Mouse (Mus musculus) cerebellum, adult 8-10 months (tissue): ENCODE results near the gene Coro6.

ENCODE experiments used
- DNase-seq: peaks from one replicate; pipeline ENCODE4 v3.0.0; 2022

Gene Coro6

DNA sequence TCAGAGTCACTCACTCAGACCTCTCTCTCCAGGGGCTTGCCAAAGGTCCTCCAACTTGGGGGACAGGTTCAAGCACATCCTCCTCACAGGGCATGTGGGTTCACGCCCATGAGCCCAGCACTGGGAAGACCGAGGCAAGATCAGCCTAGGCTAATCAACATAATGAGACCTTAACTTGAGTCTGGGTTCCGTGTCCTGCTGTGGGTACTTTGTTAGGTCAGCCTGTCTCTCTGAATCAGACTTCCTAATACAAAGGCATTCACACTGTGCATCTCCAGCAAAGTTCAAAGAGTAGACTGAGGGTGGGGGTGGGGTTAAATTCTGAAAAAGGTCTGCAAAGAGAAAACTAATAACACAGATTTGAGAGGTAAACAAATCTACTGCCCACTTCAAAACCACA, 2.9 kb downstream of the Coro6 start:
- no peak for DNase-seq

DNA sequence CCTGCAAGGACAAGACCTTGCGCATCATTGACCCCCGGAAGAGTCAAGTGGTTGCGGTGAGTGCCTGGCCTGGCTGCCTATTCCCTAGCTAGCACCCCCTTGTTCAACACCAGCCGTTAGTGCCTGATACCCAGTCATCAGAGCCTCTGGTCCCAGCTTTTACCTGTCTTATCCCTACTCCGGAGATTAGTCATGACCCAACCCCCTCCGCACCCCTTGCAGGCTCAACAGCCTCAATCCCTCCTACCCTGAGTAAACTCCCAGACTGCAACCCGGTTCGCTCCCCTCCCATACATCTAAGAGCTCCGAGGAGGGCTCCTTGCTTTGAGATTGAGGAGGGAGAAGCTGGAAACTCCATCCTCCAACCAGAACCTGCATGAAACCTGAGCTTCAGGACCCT, 4.3 kb downstream of the Coro6 start:
- DNase-seq = no peak

DNA sequence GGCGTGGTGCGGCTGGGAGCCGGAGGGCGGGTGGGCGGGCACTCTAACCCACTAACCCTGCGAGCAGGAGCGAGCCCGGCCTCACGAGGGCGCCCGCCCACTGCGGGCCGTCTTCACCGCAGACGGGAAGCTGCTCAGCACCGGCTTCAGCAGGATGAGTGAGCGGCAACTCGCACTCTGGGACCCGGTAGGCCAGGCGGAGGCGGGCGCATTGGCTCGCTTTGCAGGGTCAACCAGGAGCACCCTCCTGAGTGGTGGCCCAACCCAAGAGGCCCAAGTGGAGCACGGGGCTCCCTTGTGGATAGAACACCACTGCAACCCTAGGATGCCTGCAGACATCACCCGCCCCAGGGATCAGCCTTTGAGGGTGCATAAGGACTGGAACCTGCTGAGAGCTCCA, 4.9 kb downstream of the Coro6 start:
- DNase-seq = no peak

DNA sequence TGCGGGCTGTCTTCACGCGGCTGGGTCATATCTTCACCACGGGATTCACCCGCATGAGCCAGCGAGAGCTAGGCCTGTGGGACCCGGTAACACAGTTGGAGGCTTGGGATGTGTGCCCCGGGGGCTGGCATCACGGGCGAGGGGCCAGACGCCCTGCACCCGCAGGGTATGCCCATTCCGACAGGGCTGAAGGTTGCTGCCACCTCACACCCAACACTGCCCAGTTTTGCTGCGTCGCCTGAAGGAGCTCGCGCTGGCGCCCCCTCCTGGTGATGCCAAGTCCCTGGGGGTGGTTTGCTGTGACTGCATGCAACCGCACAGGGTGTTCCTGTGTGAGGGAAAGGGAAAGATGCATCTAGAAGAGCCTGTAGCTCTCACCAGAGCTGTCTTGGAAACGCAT, 5.6 kb downstream of the Coro6 start:
- DNase-seq = peak; percentile 81

DNA sequence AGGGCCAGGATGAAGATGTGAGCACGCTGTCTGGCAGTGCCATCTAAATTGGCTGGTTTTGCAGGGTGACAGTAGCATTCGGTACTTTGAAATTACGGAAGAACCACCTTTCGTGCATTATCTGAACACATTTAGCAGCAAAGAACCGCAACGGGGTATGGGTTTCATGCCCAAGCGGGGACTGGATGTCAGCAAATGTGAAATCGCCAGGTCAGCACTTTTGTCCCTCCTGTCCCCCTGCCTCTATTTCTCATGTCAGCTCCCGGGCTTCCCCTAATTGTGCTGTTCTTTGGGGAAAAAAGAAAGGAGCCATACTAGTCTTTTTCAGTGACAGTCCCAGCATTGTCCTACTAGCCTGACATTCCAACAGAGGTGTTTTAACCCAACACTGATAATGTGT, 6.2 kb downstream of the Coro6 start:
- no peak for DNase-seq

DNA sequence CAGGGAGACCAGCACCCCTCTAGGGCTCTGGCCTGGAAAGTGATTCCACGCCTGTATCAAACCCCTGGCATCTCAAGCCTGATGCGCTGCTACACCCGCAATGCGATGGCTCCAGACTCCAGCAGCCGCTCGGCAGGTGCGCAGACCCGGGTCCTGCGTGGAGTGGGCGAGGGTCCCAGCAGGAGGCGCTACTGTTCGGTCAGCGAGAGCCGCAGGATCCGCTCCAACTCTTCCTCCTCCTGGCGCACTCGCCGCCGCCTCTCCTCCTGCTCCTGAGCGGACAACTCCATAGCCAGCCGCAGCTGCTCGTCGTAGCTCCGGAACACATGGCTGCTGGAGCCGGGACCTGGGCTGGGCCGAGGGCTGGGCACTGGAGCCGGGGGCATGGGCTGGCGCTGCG, 9.2 kb downstream of the Coro6 start:
- no peak for DNase-seq

DNA sequence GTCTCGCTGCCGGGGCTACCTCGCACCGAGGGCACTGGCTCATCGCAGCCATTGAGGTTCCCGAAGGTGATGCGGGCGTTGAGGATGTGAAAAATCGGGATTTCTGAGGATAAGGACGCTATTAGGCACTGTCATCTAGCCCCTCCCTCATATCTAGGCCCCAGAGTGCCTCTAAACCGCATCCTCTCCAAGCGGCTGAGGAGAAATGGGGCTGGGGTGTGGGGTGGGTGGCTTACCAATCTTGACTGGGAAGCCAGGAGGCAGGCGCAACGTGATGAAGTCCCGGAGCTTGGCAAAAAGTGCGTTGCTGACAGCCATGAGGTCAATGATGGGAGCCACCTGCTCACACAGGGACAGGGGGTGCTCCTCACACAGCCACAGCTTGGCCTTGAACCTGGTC, 10.6 kb downstream of the Coro6 start:
- DNase-seq = no peak

DNA sequence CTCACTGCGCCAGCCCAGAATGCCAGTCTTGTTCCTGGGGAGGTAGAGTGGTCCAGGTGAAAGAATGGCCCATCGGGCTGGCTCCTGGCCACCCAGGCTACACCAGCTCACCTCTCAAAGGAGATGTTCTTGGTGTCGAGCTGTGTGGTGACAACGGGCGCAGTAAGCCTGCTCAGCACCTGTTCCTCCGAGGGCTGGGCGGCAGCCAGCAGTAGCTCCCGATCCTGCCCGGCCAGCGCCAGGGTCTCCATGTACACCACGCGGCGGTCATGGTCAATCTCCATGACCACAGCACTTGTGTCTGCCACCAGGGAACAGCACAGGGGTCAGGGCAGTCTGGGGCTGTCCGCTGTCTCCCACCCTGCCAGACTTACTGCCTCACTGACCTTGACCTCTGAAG, 14.0 kb downstream of the Coro6 start:
- DNase-seq = no peak

DNA sequence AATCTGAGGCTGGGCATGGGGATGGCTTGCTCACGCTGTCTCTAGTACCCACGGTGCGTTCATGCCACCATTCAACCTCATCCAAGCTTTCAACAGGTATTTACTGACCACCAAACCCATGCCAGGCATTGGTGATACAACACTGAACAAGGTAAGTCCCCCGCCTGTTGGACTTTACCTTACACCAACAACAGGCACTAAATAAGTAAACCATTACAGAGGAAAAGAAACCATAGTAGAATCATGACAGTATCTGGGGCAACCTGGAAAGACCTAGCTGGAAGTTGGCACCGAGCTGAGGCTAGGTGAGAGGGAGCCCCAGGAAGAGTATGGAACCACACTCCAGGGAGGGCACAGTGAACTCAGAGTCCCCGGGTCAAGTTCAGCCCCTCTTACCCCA, 14.7 kb downstream of the Coro6 start:
- DNase-seq = no peak

DNA sequence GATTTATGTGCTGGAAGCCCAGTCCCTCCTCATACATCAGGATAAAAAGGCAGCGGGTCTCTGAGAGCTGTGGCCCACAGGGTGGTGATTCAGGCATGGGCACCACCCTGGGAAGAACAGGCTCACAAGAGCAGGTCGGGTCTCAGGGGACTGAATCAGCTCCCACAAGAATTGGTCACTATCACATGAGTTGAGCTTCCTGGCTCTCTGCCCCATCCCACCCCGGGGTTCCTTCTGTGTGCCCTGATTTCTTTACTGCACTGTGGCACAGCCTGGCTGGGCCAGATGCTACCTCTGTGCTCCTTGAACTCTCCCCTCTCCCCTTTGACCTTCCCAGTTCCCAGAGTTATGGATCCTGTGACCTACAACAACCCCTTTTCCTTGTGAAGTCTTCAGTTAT, 20.8 kb downstream of the Coro6 start:
- no peak for DNase-seq

DNA sequence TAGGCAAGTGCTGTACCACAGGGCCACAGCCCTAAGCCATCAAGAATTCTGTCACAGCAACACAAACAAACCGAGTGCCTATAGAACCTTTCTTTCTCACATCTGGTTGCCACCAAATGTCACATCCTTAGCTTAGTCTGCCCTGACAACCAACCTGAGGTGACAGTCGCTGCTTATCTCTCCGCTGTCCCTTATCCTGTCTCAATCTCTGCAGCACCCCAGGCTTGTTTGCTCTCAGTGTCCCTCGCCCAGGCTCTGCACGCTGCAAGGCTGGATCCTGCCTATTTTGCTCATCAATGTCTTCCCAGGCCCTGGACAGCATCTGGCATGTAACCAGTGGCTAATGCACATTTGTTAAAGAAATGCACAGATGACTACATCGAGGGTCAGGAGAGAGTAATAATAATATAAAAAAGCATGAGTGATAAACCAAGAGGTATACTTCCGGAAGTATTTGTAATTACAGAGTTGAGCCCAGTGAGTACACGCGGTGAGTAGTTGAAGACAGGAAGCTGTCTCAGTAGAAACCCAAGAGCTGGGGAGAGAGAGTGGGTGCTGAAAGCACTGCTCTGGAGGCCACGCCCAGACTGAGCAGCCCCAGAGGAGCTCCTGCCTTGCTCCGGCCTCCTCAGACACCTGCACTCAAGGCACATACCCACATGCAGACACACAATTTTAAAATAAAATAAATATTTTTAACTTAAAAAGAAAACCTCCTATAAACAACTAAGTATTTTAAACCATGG, 21.5 kb downstream of the Coro6 start:
- DNase-seq = no peak

DNA sequence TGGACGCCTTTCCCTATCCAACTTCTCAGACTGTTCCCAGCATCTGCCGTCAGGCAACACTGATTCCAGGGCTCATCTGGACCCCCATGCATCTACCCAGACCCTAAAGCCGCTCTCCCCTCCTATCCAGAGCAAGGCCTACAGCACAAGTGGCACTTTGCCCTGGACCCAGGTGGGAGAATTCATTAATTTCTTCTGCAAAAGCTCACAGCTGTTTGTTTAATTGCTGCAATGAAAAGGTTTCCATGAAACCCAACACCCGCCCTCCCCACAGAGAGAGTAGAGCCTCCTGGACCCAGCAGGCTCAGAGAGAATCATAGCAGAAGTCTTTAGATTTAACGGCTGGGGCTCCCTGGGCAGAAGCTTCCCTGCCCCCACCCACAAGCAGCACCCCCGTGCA, 23.0 kb downstream of the Coro6 start:
- no peak for DNase-seq

DNA sequence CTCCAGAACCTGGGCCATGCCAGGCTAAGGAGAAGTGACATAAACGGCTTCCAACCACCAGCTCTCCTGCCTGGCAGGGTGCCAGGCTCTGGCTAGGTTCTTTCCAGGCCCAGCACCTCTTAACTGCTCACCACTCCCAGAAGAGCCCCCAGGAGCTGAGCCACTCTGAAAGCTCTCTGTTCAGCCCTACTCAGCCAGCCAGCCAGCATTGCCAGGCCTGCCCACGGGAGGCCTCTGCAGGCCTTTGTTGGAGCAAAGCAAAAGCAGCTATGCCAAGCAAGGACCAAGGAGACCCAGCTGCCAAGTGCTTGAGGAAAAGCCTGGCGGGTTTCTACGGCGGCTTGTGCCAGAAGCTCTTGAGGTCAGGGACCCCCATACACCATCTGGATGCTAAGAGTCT, 24.6 kb downstream of the Coro6 start:
- peak; percentile 60 for DNase-seq

DNA sequence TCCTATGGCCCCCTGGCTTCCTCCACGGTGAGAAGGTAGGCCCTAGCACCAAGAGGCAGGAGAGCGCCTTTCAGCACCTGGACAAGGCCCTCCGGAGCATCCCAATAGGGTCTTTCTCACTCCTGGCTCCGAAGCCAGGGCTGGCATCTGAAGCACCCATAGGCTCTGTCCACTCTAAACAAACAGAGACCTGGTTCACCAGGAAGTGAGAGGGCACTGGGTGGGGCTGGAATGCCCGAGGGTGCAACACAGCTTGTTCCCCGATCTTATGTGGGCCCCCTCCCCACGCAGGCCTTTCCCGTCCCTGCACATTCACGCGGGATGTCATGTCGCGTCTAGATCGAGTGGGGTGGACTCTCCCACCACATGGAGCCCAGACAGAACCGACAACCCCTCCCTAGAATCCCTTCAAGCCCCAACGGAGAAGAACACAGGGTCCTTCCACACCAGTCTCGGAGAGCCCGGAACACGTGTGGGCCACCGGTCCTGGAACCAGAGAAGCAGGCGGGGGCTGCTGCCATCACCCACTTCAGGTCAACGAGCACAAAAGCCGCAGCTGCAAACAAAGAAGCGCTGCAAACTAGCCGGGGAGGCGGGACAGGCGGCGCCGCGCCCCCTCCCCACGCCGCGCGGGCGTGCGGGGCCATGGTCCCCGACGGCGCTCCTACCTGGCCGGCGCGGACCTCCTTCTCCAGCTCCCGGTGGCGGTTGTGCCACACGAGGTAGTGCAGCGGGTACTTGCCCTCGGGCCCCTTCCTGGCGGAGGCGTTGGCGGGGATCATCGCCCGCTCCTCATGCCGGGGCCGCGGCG, 26.8 kb downstream of the Coro6 start:
- DNase-seq = peak; percentile 55

DNA sequence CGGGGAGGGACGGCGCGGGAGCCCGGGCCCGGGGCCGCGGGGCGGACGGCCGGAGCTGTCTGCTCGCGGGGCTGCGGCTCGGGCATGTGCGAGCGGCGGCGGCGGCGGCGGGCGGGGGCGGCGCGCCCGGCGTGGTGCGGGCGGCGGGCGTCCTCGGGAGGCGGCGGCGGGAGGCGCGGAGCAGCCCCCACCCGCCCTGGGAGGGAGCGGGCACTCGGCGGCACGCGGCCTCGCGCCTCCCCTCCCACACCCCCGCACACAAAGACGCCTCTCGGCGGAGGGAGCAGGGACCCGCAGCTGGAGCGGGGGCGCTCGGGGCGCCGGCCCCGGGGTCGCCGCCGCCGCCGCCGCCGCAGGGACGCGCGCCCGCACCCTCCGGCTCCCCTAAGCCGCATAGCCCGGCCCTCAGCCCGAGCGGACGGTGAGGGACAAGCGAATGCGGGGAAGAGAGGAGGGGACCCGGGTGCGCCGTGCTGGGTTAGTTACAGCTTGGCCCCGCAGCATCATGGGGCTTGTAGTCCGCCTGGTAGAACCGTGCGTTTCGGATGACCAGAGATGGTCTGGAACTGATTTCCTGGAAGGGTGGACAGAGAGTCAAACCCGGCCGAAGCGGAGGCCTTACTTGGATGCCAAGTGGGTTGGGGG, 27.5 kb downstream of the Coro6 start, which contains the start of gene Ankrd13b:
Ankrd13b (minus strand) TSS at position 88 of the 645 bp plus-strand sequence.
- peak; percentile 84 for DNase-seq

DNA sequence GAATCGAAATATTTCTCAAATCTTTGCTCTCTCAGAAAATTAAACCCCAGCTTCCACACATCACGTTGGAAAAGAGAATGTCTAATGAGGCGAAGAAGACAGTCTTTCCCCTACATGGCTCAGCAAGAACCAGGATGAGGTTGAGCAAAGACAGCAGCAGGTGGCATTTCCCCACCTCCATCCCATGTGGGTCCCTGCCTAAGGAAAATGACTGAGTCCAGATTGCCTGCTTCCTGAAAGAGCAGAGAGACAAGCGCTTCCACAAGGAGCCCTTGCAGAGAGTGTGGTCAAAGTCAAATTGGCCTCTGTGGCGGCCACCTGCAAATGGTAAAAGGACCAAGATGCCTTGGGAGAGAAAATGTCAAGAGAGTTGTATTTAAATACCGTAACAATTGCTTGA, 28.2 kb downstream of the Coro6 start:
- DNase-seq = no peak

DNA sequence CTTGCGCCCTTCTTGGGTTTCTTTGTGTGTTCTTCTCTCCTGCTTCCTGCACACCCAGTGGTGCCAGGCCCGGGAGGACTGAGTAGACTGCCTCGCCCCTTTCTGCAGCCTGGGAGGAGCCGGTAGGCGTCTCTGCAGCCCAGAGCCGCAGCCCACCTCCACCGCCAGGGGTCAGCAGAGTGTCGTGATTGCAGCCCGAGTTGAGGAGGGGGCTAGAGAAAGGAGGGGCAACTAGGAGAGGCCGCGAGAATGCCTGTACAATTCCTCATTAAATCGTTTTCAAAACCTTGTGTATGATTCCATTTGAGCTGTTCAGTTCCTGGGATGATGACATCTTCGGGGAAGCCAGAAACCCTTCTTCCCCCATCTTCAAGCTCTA, 28.9 kb downstream of the Coro6 start:
- DNase-seq = peak; percentile 85

DNA sequence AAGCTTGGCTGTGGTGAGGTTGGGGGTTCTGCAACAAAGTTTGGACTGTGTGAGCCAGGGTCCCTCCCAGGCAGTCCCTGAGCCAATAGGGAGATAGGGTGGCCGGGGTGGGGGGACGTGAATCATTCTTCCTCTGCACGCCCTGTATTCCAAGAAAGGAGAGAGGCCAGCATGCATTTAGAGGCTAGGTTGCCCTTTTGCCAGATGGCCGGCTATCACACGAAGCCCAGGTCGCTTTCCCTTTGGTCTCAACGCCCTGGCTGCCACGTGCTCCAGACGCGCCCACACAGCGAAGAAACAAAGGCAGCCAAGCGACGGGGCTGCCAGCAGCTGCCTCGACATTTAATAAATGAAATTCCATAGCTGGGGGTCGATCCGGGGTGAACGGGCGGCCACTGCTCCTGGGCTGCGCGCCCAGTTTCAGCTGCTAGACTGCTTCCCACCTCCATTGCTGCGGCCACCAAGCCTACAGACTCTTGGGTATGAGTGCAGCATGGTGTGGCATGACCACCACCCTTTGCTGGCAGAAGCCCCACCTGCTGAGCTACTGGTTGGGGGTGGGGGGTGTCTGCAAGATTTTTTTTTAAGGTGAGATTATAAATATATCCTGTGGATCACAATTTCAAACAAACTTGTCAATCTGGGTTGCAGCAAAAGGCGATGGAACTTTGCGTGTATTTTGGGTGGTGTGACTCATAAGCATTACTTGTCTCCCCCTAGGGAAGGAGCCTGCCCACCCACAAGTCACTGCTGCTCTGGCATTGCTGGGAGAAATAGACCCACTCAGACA, 29.5 kb downstream of the Coro6 start:
- peak; percentile 57 for DNase-seq

DNA sequence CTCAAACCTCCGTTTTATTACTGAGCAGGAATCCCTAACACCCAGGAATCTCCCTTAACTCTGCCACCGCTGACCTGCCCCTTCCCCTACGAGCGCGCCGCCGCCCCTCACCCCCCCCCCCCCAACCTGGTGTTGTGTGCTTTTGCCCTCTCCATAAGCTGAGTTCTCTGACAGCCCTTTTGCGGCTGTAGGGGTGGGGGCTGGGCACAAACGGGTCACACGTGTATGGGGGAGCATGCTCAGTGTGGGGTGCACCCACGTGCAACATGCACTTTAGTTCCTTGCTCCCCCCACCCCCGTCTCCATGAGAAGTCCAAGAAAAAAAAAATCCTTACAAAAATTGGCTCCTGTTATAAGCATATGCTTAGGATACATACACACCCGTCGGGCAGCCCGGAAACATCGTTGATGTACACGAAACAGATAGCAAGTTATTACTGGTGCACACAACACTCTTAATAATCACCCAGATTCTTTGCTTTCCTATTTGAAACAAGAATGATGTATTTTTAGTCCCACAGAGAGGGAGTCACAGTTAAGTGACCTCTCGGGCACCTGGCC, 30.2 kb downstream of the Coro6 start:
- DNase-seq = no peak

DNA sequence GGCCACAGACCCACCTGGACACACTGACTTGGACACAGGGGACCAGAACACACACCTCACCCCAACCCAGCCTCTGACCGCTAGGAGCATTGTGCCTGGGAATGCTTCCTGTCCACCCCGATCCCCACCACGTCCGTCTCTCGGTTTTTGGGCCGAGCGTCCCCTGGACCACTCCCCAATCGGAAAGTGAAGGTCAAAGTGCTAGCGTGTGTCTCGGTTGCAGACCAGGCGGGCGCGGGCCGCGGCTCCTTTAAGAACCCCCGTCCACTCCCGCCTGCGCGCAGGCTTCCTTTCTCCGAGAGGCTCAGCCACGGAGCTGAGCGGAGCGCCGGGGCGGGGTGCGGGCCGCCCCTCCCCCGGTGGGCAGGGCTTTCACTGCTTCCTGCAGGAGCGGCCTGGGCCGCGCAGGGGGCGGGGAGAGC, 30.7 kb downstream of the Coro6 start:
- DNase-seq = peak; percentile 90

DNA sequence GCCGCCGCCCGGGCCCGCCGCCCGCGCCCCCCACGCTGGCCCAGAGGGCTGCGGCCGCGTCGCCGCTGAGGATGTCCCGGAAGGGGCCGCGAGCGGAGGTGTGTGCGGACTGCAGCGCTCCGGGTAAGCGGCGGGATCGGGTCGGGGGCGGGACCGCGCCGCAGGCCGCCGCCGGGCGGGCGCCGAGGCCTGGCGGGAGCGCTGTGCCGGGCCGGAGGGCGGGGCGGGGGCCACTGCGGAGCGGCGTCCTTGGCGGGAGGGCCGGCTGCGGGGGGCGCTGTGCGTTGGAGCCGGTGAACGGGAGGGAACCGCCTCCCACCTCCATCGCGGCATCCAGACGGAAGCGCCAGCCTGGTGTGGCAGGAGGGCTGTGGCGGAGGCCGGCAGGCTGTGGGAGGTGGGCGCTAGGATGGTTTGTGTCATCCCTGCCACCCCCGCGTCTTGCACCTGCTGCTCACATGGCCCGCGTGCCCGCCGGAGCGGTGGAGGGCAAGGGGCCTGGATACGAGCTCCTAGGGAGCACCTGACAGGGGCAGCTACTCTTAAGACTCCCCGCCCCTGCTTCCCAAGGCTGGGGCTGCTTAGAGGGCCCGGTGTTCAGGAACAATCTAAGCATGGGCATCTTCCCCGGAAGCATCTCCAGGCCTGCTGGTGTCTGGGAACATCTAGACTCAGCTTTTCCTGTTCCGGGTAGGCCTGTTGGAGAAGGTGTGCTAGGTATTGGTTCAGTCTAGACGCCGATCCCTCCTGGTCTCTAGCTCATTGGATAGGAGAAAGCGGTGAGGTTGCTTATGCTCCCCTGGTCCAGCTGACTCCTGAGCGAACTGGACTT, 31.5 kb downstream of the Coro6 start, which contains the start of gene Git1:
Git1 (plus strand) TSS at position 51 of the 832 bp plus-strand sequence.
- peak; percentile 59 for DNase-seq

DNA sequence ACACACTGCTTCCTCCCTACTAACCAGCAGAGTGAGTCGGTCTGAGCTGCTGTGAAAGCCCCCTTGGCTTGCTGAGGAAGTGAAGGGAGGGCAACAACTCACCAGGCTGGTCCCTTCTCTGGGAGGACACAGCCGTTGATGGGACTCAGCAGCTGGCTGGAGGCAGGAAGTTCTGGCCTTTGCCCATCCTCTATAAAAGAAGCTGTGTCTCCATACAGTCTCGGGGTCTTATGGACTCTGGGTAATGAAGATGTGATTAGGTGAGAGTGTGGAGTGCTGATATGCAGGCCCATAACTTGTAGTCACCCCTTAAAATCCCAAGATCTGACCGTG, 32.1 kb downstream of the Coro6 start:
- no peak for DNase-seq
